Mouse (Mus musculus) cerebellum, postnatal 14 days (tissue): ENCODE data around the gene Vmn1r122.
"Not testable (repeated sequence)": the region's sequence is repeated elsewhere in the genome, so short reads cannot be mapped to it uniquely, and the experiment has no call there.

Experiments
- DNase-seq, 2 experiments: peaks; one replicate each; pipeline ENCODE4 v3.0.0; 2021; ENCODE audit warnings: mixed read lengths in 2 of 2

The Vmn1r122 gene

DNA sequence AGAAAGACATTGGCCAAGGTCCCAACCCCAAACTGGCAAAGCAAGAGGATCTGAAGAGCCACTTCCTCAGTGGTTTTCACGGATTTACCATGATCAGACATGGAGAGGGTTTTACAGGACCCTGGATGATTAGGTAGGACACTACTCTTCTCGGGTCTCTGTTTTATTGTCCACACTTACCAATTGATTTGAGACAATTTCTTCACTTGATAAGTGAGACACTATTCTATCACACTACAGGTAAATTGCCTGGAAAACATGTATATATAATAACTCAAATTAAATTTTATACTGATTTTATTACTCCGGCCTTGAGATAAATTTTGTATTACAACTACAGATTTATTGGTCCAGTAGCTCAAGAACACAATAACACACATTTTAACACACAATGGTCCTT is at the start of gene Vmn1r122:
Gene Vmn1r122, minus strand, starts transcription at position 101 of the 400 bp plus-strand sequence.
- not testable (repeated sequence) for DNase-seq

GRCm38 (mm10) chr7:21161885-21162284 is 28.0 kb upstream of the Vmn1r122 start, which contains the start of gene Vmn1r123:
Gene Vmn1r123, plus strand, starts transcription at chr7:21162185.
- not testable (repeated sequence) for DNase-seq

- DNase-seq, result not testable (repeated sequence)
Observed at GRCm38 (mm10) chr7:21098413-21098812, 35.5 kb downstream of the Vmn1r122 start, which contains the start of gene Vmn1r121. Gene Vmn1r121, minus strand, starts transcription at chr7:21098513.
